Mouse (Mus musculus): Measurements from ENCODE around the gene Nipal3. TPM values are rescaled to one million over a fixed set of nuclear protein-coding genes. Genes with fewer than 3 reads are reported as not detected.

The Nipal3 gene
- total and polyA plus RNA-seq, 3 experiments: 4.0 to 12.0 (median 6.4) TPM

GRCm38 (mm10) chr4:135404048-135404447 is 90.8 kb downstream of the Nipal3 start:
- Histone ChIP-seq H3K79me2 (replicated peaks; ENCODE audit: control insufficient read depth, extremely low read depth, insufficient read depth, poor library complexity, severe bottlenecking) (no peaks in the 10 kb centered on the region), H3K27me3 (replicated peaks) (no peaks in the 10 kb centered on the region), H3K9me3 (replicated peaks; ENCODE audit: low read length) (no peaks in the 10 kb centered on the region), H3K4me3 (replicated peaks in 1 of 3; ENCODE audit: low read depth in 2 of 3, low read length in 2 of 3, poor library complexity in 1 of 3) (no peak overlapping the region), H3K4me1 (ENCODE audit: control insufficient read depth in 1 of 2, insufficient read depth in 2 of 2) (peaks cover 0 to 11% of the 10 kb centered on the region in 2 experiments; a peak in 2 of 4 replicates), H3K27ac (ENCODE audit: insufficient read depth, low read depth) (no peak overlapping the region), H3K4me2 (ENCODE audit: insufficient read depth, low read depth, poor library complexity, severe bottlenecking) (no peak overlapping the region), H3K36me3 (replicated peaks in 1 of 2; ENCODE audit: control insufficient read depth in 1 of 2, insufficient read depth in 1 of 2, low read length in 1 of 2) (no peaks in the 10 kb centered on the region), H3K9ac (ENCODE audit: insufficient read depth, low read depth) (no peak overlapping the region)
- dilution Hi-C loops (cut with MboI; ENCODE audit: extremely low pct_ligation_motif_present, extremely low pct_unique_long_range_greater_than_20kb, low sequenced_read_pairs): no loop called here
- TF ChIP-seq SMC3 (IDR thresholded peaks at IDR 0.05; ENCODE audit: low read depth, low read length) (no peak), EP300 (IDR thresholded peaks at IDR 0.05; ENCODE audit: low read length) (no peak), ELF1 (IDR thresholded peaks at IDR 0.05; ENCODE audit: low read depth, low read length) (no peak), CTCF (conservative IDR thresholded peaks at IDR 0.05 in 1 of 2, IDR thresholded peaks at IDR 0.05 in 1 of 2; ENCODE audit: low read depth in 2 of 2, low read length in 2 of 2) (no peak), NRF1 (IDR thresholded peaks at IDR 0.05; ENCODE audit: low read depth, low read length) (no peak), MAZ (IDR thresholded peaks at IDR 0.05; ENCODE audit: low read depth, low read length) (no peak), USF1 (IDR thresholded peaks at IDR 0.05; ENCODE audit: low read depth, low read length) (no peak), MYC (IDR thresholded peaks at IDR 0.05; ENCODE audit: low read depth, low read length) (no peak), JUND (conservative IDR thresholded peaks at IDR 0.05; ENCODE audit: low read depth, low read length) (no peak), CHD2 (IDR thresholded peaks at IDR 0.05; ENCODE audit: low read length) (no peak), RCOR1 (conservative IDR thresholded peaks at IDR 0.05; ENCODE audit: low read depth, low read length) (no peak), KAT2A (IDR thresholded peaks at IDR 0.05; ENCODE audit: insufficient replicate concordance, low read length) (no peak), JUN (IDR thresholded peaks at IDR 0.05; ENCODE audit: insufficient read depth, low read depth, low read length) (no peak), TCF12 (IDR thresholded peaks at IDR 0.05; ENCODE audit: low read depth, low read length) (no peak), ETS1 (conservative IDR thresholded peaks at IDR 0.05; ENCODE audit: low read depth, low read length) (no peak), MXI1 (IDR thresholded peaks at IDR 0.05; ENCODE audit: low read depth, low read length) (no peak), MAFK (IDR thresholded peaks at IDR 0.05; ENCODE audit: insufficient replicate concordance, low read length) (no peak)
- in situ Hi-C loops (cut with MboI; ENCODE audit: low pct_ligation_motif_present, low pct_unique_long_range_greater_than_20kb, low sequenced_read_pairs): no loop called here
- no peak for DNase-seq (ENCODE audit: extremely low read depth)

DNA sequence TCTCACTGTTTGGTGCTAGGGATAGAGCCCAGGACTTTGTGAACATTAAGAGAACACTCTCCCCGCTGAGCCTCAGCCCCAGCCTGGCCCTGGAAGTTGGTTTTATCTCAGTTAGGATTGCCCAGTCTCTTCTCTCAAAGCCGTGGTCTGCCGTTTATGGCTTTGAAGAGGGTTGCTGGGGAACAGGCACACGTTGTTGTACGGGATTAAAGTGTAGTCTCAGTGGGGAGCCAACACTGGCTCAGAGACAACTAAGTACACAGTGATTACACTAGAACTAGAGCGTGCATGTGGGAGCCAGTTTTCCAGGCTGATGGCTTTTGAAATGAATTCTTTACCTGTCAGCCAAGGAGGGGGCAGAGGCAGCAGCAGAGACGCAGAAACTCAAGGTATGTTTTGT is 93.0 kb downstream of the Nipal3 start:
- Histone ChIP-seq H3K27ac (ENCODE audit: insufficient read depth, low read depth) (no peak overlapping the region), H3K4me3 (replicated peaks in 1 of 3; ENCODE audit: low read depth in 2 of 3, low read length in 2 of 3, poor library complexity in 1 of 3) (no peak overlapping the region), H3K36me3 (replicated peaks in 1 of 2; ENCODE audit: control insufficient read depth in 1 of 2, insufficient read depth in 1 of 2, low read length in 1 of 2) (no peaks in the 10 kb centered on the region), H3K9me3 (replicated peaks; ENCODE audit: low read length) (no peaks in the 10 kb centered on the region), H3K79me2 (replicated peaks; ENCODE audit: control insufficient read depth, extremely low read depth, insufficient read depth, poor library complexity, severe bottlenecking) (no peaks in the 10 kb centered on the region), H3K9ac (ENCODE audit: insufficient read depth, low read depth) (no peak overlapping the region), H3K27me3 (replicated peaks) (no peaks in the 10 kb centered on the region), H3K4me2 (ENCODE audit: insufficient read depth, low read depth, poor library complexity, severe bottlenecking) (no peak overlapping the region), H3K4me1 (ENCODE audit: control insufficient read depth in 1 of 2, insufficient read depth in 2 of 2) (peaks cover 0 to 11% of the 10 kb centered on the region in 2 experiments; a peak in 2 of 4 replicates)
- dilution Hi-C loops (cut with MboI; ENCODE audit: extremely low pct_ligation_motif_present, extremely low pct_unique_long_range_greater_than_20kb, low sequenced_read_pairs): no loop called here
- no peak for DNase-seq (ENCODE audit: extremely low read depth)
- no peak for TF ChIP-seq NELFE (IDR thresholded peaks at IDR 0.05; ENCODE audit: low read depth, low read length)
- TF ChIP-seq HCFC1 (IDR thresholded peaks at IDR 0.05; ENCODE audit: low read depth, low read length): no peak
- no peak for TF ChIP-seq NRF1 (IDR thresholded peaks at IDR 0.05; ENCODE audit: low read depth, low read length)
- TF ChIP-seq BHLHE40 (IDR thresholded peaks at IDR 0.05; ENCODE audit: low read depth, low read length): no peak
- TF ChIP-seq MAX (IDR thresholded peaks at IDR 0.05; ENCODE audit: low read length): no peak
- no peak for TF ChIP-seq MAFK (IDR thresholded peaks at IDR 0.05; ENCODE audit: insufficient replicate concordance, low read length)
- TF ChIP-seq E2F4 (IDR thresholded peaks at IDR 0.05; ENCODE audit: insufficient replicate concordance, low read depth, low read length): no peak
- TF ChIP-seq ZMIZ1 (IDR thresholded peaks at IDR 0.05; ENCODE audit: low read depth, low read length): no peak
- no peak for TF ChIP-seq TCF12 (IDR thresholded peaks at IDR 0.05; ENCODE audit: low read depth, low read length)
- TF ChIP-seq IRF4 (IDR thresholded peaks at IDR 0.05; ENCODE audit: low read depth, low read length): no peak
- TF ChIP-seq ELF1 (IDR thresholded peaks at IDR 0.05; ENCODE audit: low read depth, low read length): no peak
- no peak for TF ChIP-seq JUN (IDR thresholded peaks at IDR 0.05; ENCODE audit: insufficient read depth, low read depth, low read length)
- no peak for TF ChIP-seq MEF2A (IDR thresholded peaks at IDR 0.05; ENCODE audit: borderline replicate concordance, low read depth, low read length)
- TF ChIP-seq POLR2A (IDR thresholded peaks at IDR 0.05; ENCODE audit: low read depth, low read length): no peak
- TF ChIP-seq CHD2 (IDR thresholded peaks at IDR 0.05; ENCODE audit: low read length): no peak
- TF ChIP-seq PAX5 (IDR thresholded peaks at IDR 0.05; ENCODE audit: low read length): no peak
- TF ChIP-seq RCOR1 (conservative IDR thresholded peaks at IDR 0.05; ENCODE audit: low read depth, low read length): no peak
- TF ChIP-seq USF1 (IDR thresholded peaks at IDR 0.05; ENCODE audit: low read depth, low read length): no peak
- in situ Hi-C loops (cut with MboI; ENCODE audit: low pct_ligation_motif_present, low pct_unique_long_range_greater_than_20kb, low sequenced_read_pairs): no loop called here

All from CH12.LX (cell line).